Comparison of ENCODE assay signal across 20 mouse cellular contexts in genomic region chr16:13376947-13377486, GRCm38 (mm10).
A peak's percentile ranks its signal among the peaks of the same experiment; 100 is the strongest.
DNase-seq lines count a peak whose midpoint lies in the region; ATAC-seq and TF ChIP-seq lines count a peak whose summit lies in the region.
"Had no signal": no experiment of that assay in that cellular context is flagged by ENCODE, and none has a peak within 500 bp of the region (broad histone marks: within the 10 kb centered on the region; RNA-seq: fewer than 3 reads in every experiment).

No protein-coding gene starts in this region.

- no peak for DNase-seq in heart, embryonic 10.5 days (ENCODE audit: low spot score)
- DNase-seq in heart, adult 9 months (ENCODE audit: low spot score in 2 of 2): no peak
- no peak for DNase-seq in heart, postnatal 25 days (ENCODE audit: low spot score)
- no peak for DNase-seq in layer of hippocampus, adult 2 months (ENCODE audit: low spot score in 2 of 2)
- no peak for DNase-seq in layer of hippocampus, postnatal 14 days (ENCODE audit: low spot score in 2 of 2)
- no peak for DNase-seq in stomach, postnatal 0 days (ENCODE audit: low spot score)
- DNase-seq: adrenal gland, adult 8-10 months; adrenal gland, postnatal 36 days; cerebellum, adult 11-12 months; cerebellum, adult 9-10 months; cerebellum, postnatal 25 days; gastrocnemius, postnatal 10 days; kidney, adult 8-10 months had no signal

- no peak for TF ChIP-seq EP300 in stomach, postnatal 0 days (optimal IDR thresholded peaks at IDR 0.05)

- H3K27ac ChIP-seq in heart, embryonic 10.5 days: peak overlapping the region; percentile 56
- peak overlapping the region; percentile 1 to 50; a peak in 1 of 4 replicates for H3K27ac ChIP-seq in heart, embryonic 14.5 days (replicated peaks in 1 of 2; ENCODE audit: control insufficient read depth in 1 of 2, insufficient read depth in 1 of 2, low read depth in 2 of 2, low read length in 2 of 2)
- H3K27ac ChIP-seq in layer of hippocampus, adult 2 months: peak overlapping the region; percentile 61; the same call in 1 of the 2 replicates
- 0 out of 2 replicates have a peak overlapping the region, but pooled peaks have one; percentile 1 for H3K27ac ChIP-seq in stomach, postnatal 0 days (replicated peaks)
- H3K27ac ChIP-seq: embryonic facial prominence, embryonic 12.5 days; forebrain, embryonic 15.5 days had no signal

- no peaks in the 10 kb centered on the region for H3K27me3 ChIP-seq in heart, embryonic 10.5 days (ENCODE audit: insufficient read depth, poor library complexity, severe bottlenecking)
- H3K27me3 ChIP-seq in heart, embryonic 14.5 days (ENCODE audit: control insufficient read depth, insufficient read depth, low read length): no peaks in the 10 kb centered on the region
- no peaks in the 10 kb centered on the region for H3K27me3 ChIP-seq in stomach, postnatal 0 days (ENCODE audit: control insufficient read depth, insufficient read depth, low read length)
- H3K27me3 ChIP-seq: CH12.LX; embryonic facial prominence, embryonic 12.5 days; forebrain, embryonic 15.5 days had no signal

- H3K4me1 ChIP-seq in heart, embryonic 10.5 days: peaks cover 35% of the 10 kb centered on the region
- peaks cover 4 to 16% of the 10 kb centered on the region in 2 experiments for H3K4me1 ChIP-seq in heart, embryonic 14.5 days (ENCODE audit: control insufficient read depth in 2 of 2, insufficient read depth in 2 of 2, low read length in 2 of 2)
- no peaks in the 10 kb centered on the region for H3K4me1 ChIP-seq in stomach, postnatal 0 days (replicated peaks; ENCODE audit: control insufficient read depth, insufficient read depth)

- peak overlapping the region; percentile 6; the same call in 1 of the 2 replicates for H3K4me3 ChIP-seq in heart, embryonic 10.5 days
- H3K4me3 ChIP-seq in heart, embryonic 14.5 days (ENCODE audit: control insufficient read depth in 1 of 2, insufficient read depth in 1 of 2, low read depth in 1 of 2, low read length in 2 of 2): no peak overlapping the region
- H3K4me3 ChIP-seq in layer of hippocampus, adult 2 months: no peak overlapping the region
- H3K4me3 ChIP-seq in stomach, postnatal 0 days (ENCODE audit: low read depth, low read length): no peak overlapping the region
- H3K4me3 ChIP-seq: embryonic facial prominence, embryonic 12.5 days; forebrain, embryonic 15.5 days had no signal

- no peaks in the 10 kb centered on the region for H3K36me3 ChIP-seq in heart, embryonic 10.5 days
- peaks cover 15% of the 10 kb centered on the region for H3K36me3 ChIP-seq in heart, embryonic 14.5 days (ENCODE audit: control insufficient read depth, insufficient read depth, low read length)
- no peaks in the 10 kb centered on the region for H3K36me3 ChIP-seq in stomach, postnatal 0 days (ENCODE audit: control insufficient read depth, insufficient read depth, low read length)
- H3K36me3 ChIP-seq: embryonic facial prominence, embryonic 12.5 days had no signal

- WGBS in heart, embryonic 10.5 days: 29% methylated on average over 7 of the region's 7 CpGs
- 23% methylated on average over 7 of the region's 7 CpGs for WGBS in heart, embryonic 14.5 days
- WGBS in stomach, postnatal 0 days: 83% methylated on average over 7 of the region's 7 CpGs

- no peaks in the 10 kb centered on the region for H3K9me3 ChIP-seq in heart, embryonic 10.5 days
- no peaks in the 10 kb centered on the region for H3K9me3 ChIP-seq in heart, embryonic 14.5 days (ENCODE audit: control insufficient read depth, low read length)
- H3K9me3 ChIP-seq in stomach, postnatal 0 days (ENCODE audit: control insufficient read depth, low read length): no peaks in the 10 kb centered on the region
- H3K9me3 ChIP-seq: embryonic facial prominence, embryonic 12.5 days; forebrain, embryonic 15.5 days had no signal

- peak overlapping the region; percentile 38 for H3K4me2 ChIP-seq in heart, embryonic 14.5 days (ENCODE audit: low read length)
- no peak overlapping the region for H3K4me2 ChIP-seq in stomach, postnatal 0 days (replicated peaks; ENCODE audit: low read depth)
- H3K4me2 ChIP-seq: embryonic facial prominence, embryonic 12.5 days; forebrain, embryonic 15.5 days had no signal

- no peak; the same call in 1 of the 2 replicates for ATAC-seq in heart, embryonic 14.5 days (ENCODE audit: insufficient number of reproducible peaks, insufficient read depth, low FRiP score, low read depth)
- ATAC-seq in stomach, postnatal 0 days (ENCODE audit: low FRiP score, low TSS enrichment): no peak
- ATAC-seq: forebrain, embryonic 15.5 days; hindbrain, embryonic 16.5 days; inflammation-experienced regulatory T-cells, adult 6 months; intestine, postnatal 0 days had no signal

- intact Hi-C loops in heart, postnatal 25 days (cut with DNase I): no loop called here

- no peak overlapping the region for H3K9ac ChIP-seq in heart, embryonic 14.5 days (ENCODE audit: low read length)
- no peak overlapping the region for H3K9ac ChIP-seq in stomach, postnatal 0 days (ENCODE audit: low read length)
- H3K9ac ChIP-seq: embryonic facial prominence, embryonic 12.5 days; forebrain, embryonic 15.5 days had no signal

- no peak for TF ChIP-seq CTCF in layer of hippocampus, adult 2 months (conservative IDR thresholded peaks at IDR 0.05)
- no peak for TF ChIP-seq CTCF in stomach, postnatal 0 days (IDR thresholded peaks at IDR 0.05; ENCODE audit: low read depth)

Comparison
In these comparisons a context has a peak if more than half of its experiments do, and no peak if none do; other contexts are left out.
1. H3K27ac ChIP-seq: peak in every context shown above with its lines; median percentile 61 in layer of hippocampus, adult 2 months; 56 in heart, embryonic 10.5 days; 26 in heart, embryonic 14.5 days; 1 in stomach, postnatal 0 days.